Mouse (Mus musculus) spleen, adult 2 months (tissue): ENCODE results near the gene Zfp120.

Source experiments
- CTCF ChIP-seq: fragments of 200-500 bp; IDR thresholded peaks from 2 replicates; pipeline ENCODE4 v1.5.1; 2011; ENCODE audit warnings: mild to moderate bottlenecking, inconsistent platforms; ENCODE audit not compliant: insufficient read depth, insufficient read length, insufficient replicate concordance; ENCODE audit errors: extremely low read depth
- POLR2A ChIP-seq: fragments of 200-500 bp; IDR thresholded peaks from 2 replicates; pipeline ENCODE4 v1.6.1; 2011; ENCODE audit warnings: low read depth, low read length, inconsistent platforms

- TF ChIP-seq CTCF (no peak), POLR2A (no peak)
Observed at GRCm38 (mm10) chr2:150173833-150174232, 37.3 kb upstream of the Zfp120 start.
